Mouse (Mus musculus): ENCODE results near the gene Myh9.

DNA sequence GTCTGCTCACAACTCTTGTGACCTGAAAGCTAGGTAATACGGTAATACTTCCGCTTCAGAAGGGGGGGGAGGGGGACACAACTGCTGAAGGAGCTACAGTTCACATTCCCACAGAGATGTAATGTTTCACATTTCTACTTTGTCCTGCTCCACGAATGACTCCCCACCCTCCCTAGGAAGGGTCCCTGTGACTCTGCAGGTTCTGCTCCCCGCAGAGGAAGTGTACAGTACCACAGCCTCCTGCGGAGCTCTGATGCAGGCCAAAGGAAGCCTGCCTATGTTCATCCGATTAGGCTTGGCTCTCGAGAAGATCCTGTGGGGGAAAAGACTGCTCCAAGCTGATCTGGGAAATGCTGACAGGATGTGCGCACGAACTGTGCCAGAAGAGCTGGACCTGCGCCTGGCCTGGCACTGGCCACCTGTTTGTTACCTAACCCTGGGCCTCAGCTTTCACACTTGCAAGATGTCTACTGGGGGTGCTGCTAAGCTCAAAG lies 22.0 kb downstream of the Myh9 start:
- TF ChIP-seq CTCF (conservative IDR thresholded peaks at IDR 0.05; ENCODE audit: insufficient read depth, insufficient read length, low read depth, low read length) = no peak
- no peak for TF ChIP-seq POLR2A (IDR thresholded peaks at IDR 0.05; ENCODE audit: low read depth, low read length)
